Mouse (Mus musculus): ENCODE results near the gene 1700028J19Rik. TPM values are rescaled to one million over a fixed set of nuclear protein-coding genes. Genes with fewer than 3 reads are reported as not detected.

1700028J19Rik gene
- polyA plus RNA-seq (2014; fragmentation: Nextera tagmentation; extraction: Ambion mirVana), result 1.9 and 2.4 TPM in 2 replicates

- no peaks in the 10 kb centered on the region for H3K9me3 ChIP-seq (replicated peaks; ENCODE audit: control insufficient read depth, low read length)
- H3K27me3 ChIP-seq (replicated peaks; ENCODE audit: control insufficient read depth, insufficient read depth, low read length), result no peaks in the 10 kb centered on the region
- H3K4me1 ChIP-seq (ENCODE audit: control insufficient read depth, insufficient read depth, low read length), result peaks cover 10% of the 10 kb centered on the region
- WGBS, result under 1% methylated on average over 62 of the region's 62 CpGs
- H3K9ac ChIP-seq (ENCODE audit: low read length), result peak within 1 kb of the TSS; percentile 96
- H3K4me3 ChIP-seq (ENCODE audit: low read depth, low read length), result peak within 1 kb of the TSS; percentile 85
- peaks cover 36% of the 10 kb centered on the region for H3K36me3 ChIP-seq (ENCODE audit: control insufficient read depth, insufficient read depth, low read length)
- DNase-seq (ENCODE audit: low spot score) (peak; percentile 96), ATAC-seq (peak; percentile 90)
- H3K4me2 ChIP-seq (ENCODE audit: low read length), result peak within 1 kb of the TSS; percentile 84
- H3K27ac ChIP-seq (ENCODE audit: low read depth, low read length), result peak within 1 kb of the TSS; percentile 91
These were observed at the start of gene 1700028J19Rik, which contains the start of gene 2410002F23Rik for GRCm38 (mm10) chr7:44246055-44246983. TSS of gene 1700028J19Rik (minus strand) at chr7:44246695. TSS of gene 2410002F23Rik (plus strand) at chr7:44246722.

GRCm38 (mm10) chr7:44291418-44291817, 44.9 kb upstream of the 1700028J19Rik start:
- WGBS, result 40% methylated on average over 4 of the region's 4 CpGs
- Histone ChIP-seq H3K9ac (ENCODE audit: low read length) (no peak overlapping the region), H3K27me3 (replicated peaks; ENCODE audit: control insufficient read depth, insufficient read depth, low read length) (no peaks in the 10 kb centered on the region), H3K36me3 (ENCODE audit: control insufficient read depth, insufficient read depth, low read length) (no peaks in the 10 kb centered on the region), H3K9me3 (replicated peaks; ENCODE audit: control insufficient read depth, low read length) (no peaks in the 10 kb centered on the region), H3K4me3 (ENCODE audit: low read depth, low read length) (no peak overlapping the region), H3K4me1 (ENCODE audit: control insufficient read depth, insufficient read depth, low read length) (no peaks in the 10 kb centered on the region), H3K4me2 (ENCODE audit: low read length) (no peak overlapping the region), H3K27ac (ENCODE audit: low read depth, low read length) (no peak overlapping the region)
- DNase-seq (ENCODE audit: low spot score), result no peak
- no peak for ATAC-seq

DNA sequence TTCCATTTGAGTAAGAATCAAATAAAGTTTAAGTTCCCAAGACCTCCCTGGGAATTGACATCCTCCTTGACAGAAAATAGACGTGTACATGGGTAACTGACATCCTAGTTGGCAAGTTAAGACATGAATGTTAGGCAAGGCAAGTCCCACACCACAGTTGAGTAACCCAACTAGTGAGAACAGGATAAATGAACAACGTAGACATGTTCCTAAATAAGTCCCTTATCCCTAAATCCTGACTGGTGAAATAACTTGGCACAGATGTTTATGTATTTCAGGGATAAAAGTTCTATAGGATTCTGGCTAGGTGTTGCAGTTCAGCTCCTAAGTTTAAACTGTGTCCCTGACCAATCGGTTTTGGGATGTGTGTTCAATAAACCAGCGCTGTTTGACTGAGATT, 44.5 kb upstream of the 1700028J19Rik start:
- no peak for DNase-seq (ENCODE audit: low spot score)

DNA sequence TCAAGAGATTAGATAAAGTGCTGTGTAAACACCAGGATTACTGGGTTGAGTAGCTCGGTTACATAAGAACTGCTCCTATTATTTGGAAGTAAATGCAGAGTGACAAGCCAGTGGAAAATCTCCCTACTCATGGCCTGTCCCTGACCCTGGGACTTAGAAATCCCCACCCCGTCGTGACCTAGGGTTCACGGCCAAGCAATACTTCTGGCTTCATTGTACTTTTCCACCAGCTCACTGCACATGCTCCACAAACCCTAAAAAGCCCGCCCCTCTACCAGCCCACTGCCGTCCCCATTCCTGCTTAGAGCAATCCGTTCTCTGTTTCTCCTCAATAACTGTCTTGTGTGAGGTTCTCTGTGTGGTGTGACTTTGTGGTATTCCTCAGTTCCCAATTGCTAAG, 41.3 kb upstream of the 1700028J19Rik start:
- no peak for DNase-seq (ENCODE audit: low spot score)
- no peaks in the 10 kb centered on the region for H3K36me3 ChIP-seq (ENCODE audit: control insufficient read depth, insufficient read depth, low read length)
- H3K9me3 ChIP-seq (replicated peaks; ENCODE audit: control insufficient read depth, low read length), result no peaks in the 10 kb centered on the region
- H3K9ac ChIP-seq (ENCODE audit: low read length), result no peak overlapping the region
- no peak overlapping the region for H3K27ac ChIP-seq (ENCODE audit: low read depth, low read length)
- no peak for ATAC-seq
- H3K27me3 ChIP-seq (replicated peaks; ENCODE audit: control insufficient read depth, insufficient read depth, low read length), result no peaks in the 10 kb centered on the region
- H3K4me1 ChIP-seq (ENCODE audit: control insufficient read depth, insufficient read depth, low read length), result no peaks in the 10 kb centered on the region
- H3K4me2 ChIP-seq (ENCODE audit: low read length), result no peak overlapping the region
- H3K4me3 ChIP-seq (ENCODE audit: low read depth, low read length), result no peak overlapping the region
- whole genome bisulfite sequencing, result 80% methylated on average over 7 of the region's 7 CpGs

More for the DNA sequence above, 44.5 kb upstream of the 1700028J19Rik start:
- no peak for ATAC-seq
- Histone ChIP-seq H3K9me3 (replicated peaks; ENCODE audit: control insufficient read depth, low read length) (no peaks in the 10 kb centered on the region), H3K27me3 (replicated peaks; ENCODE audit: control insufficient read depth, insufficient read depth, low read length) (no peaks in the 10 kb centered on the region), H3K27ac (ENCODE audit: low read depth, low read length) (no peak overlapping the region), H3K4me3 (ENCODE audit: low read depth, low read length) (no peak overlapping the region), H3K9ac (ENCODE audit: low read length) (no peak overlapping the region), H3K36me3 (ENCODE audit: control insufficient read depth, insufficient read depth, low read length) (no peaks in the 10 kb centered on the region), H3K4me2 (ENCODE audit: low read length) (no peak overlapping the region), H3K4me1 (ENCODE audit: control insufficient read depth, insufficient read depth, low read length) (no peaks in the 10 kb centered on the region)
- WGBS, result 78% methylated on average over 4 of the region's 4 CpGs

GRCm38 (mm10) chr7:44281586-44281985, 35.1 kb upstream of the 1700028J19Rik start:
- Histone ChIP-seq H3K9ac (ENCODE audit: low read length) (no peak overlapping the region), H3K27me3 (replicated peaks; ENCODE audit: control insufficient read depth, insufficient read depth, low read length) (no peaks in the 10 kb centered on the region), H3K4me3 (ENCODE audit: low read depth, low read length) (no peak overlapping the region), H3K27ac (ENCODE audit: low read depth, low read length) (no peak overlapping the region), H3K9me3 (replicated peaks; ENCODE audit: control insufficient read depth, low read length) (no peaks in the 10 kb centered on the region), H3K36me3 (ENCODE audit: control insufficient read depth, insufficient read depth, low read length) (no peaks in the 10 kb centered on the region), H3K4me2 (ENCODE audit: low read length) (no peak overlapping the region), H3K4me1 (ENCODE audit: control insufficient read depth, insufficient read depth, low read length) (no peaks in the 10 kb centered on the region)
- WGBS, result 84% methylated on average over 7 of the region's 7 CpGs
- ATAC-seq (no peak), DNase-seq (ENCODE audit: low spot score) (peak; percentile 40)

GRCm38 (mm10) chr7:44280959-44281358, 34.5 kb upstream of the 1700028J19Rik start:
- Histone ChIP-seq H3K4me2 (ENCODE audit: low read length) (no peak overlapping the region), H3K27me3 (replicated peaks; ENCODE audit: control insufficient read depth, insufficient read depth, low read length) (no peaks in the 10 kb centered on the region), H3K36me3 (ENCODE audit: control insufficient read depth, insufficient read depth, low read length) (no peaks in the 10 kb centered on the region), H3K4me3 (ENCODE audit: low read depth, low read length) (no peak overlapping the region), H3K9me3 (replicated peaks; ENCODE audit: control insufficient read depth, low read length) (no peaks in the 10 kb centered on the region), H3K27ac (ENCODE audit: low read depth, low read length) (no peak overlapping the region), H3K4me1 (ENCODE audit: control insufficient read depth, insufficient read depth, low read length) (no peaks in the 10 kb centered on the region), H3K9ac (ENCODE audit: low read length) (no peak overlapping the region)
- DNase-seq (ENCODE audit: low spot score) (peak; percentile 26), ATAC-seq (no peak)
- WGBS, result 69% methylated on average over 1 of the region's 1 CpGs

DNA sequence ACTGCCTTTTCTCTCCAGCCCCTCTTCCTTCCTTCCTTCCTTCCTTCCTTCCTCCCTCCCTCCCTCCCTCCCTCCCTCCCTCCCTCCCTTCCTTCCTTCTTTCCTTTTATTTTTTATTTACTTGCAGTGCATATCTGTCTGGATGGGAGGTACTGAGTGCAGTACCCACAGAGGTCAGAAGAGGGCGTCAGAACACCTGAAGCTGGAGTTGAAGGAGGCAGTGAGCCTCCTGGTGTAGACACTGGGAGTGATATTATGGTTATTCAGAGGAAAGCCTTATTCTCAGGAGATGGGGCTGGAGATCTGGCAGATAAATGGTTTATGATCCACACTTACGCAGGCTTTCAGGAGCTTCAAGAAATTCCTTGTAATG, 30.7 kb upstream of the 1700028J19Rik start:
- Histone ChIP-seq H3K9me3 (replicated peaks; ENCODE audit: control insufficient read depth, low read length) (no peaks in the 10 kb centered on the region), H3K27me3 (replicated peaks; ENCODE audit: control insufficient read depth, insufficient read depth, low read length) (no peaks in the 10 kb centered on the region), H3K4me1 (ENCODE audit: control insufficient read depth, insufficient read depth, low read length) (no peaks in the 10 kb centered on the region), H3K4me2 (ENCODE audit: low read length) (no peak overlapping the region), H3K27ac (ENCODE audit: low read depth, low read length) (no peak overlapping the region), H3K36me3 (ENCODE audit: control insufficient read depth, insufficient read depth, low read length) (no peaks in the 10 kb centered on the region), H3K9ac (ENCODE audit: low read length) (no peak overlapping the region), H3K4me3 (ENCODE audit: low read depth, low read length) (no peak overlapping the region)
- 48% methylated on average over 2 of the region's 2 CpGs for whole genome bisulfite sequencing
- ATAC-seq, result no peak
- DNase-seq (ENCODE audit: low spot score), result peak; percentile 46

- 72% methylated on average over 9 of the region's 10 CpGs for WGBS
- Histone ChIP-seq H3K36me3 (ENCODE audit: control insufficient read depth, insufficient read depth, low read length) (no peaks in the 10 kb centered on the region), H3K9ac (ENCODE audit: low read length) (no peak overlapping the region), H3K27me3 (replicated peaks; ENCODE audit: control insufficient read depth, insufficient read depth, low read length) (no peaks in the 10 kb centered on the region), H3K4me3 (ENCODE audit: low read depth, low read length) (no peak overlapping the region), H3K4me1 (ENCODE audit: control insufficient read depth, insufficient read depth, low read length) (no peaks in the 10 kb centered on the region), H3K4me2 (ENCODE audit: low read length) (no peak overlapping the region), H3K27ac (ENCODE audit: low read depth, low read length) (no peak overlapping the region), H3K9me3 (replicated peaks; ENCODE audit: control insufficient read depth, low read length) (no peaks in the 10 kb centered on the region)
- DNase-seq (ENCODE audit: low spot score) (no peak), ATAC-seq (no peak)
These were observed 30.2 kb upstream of the 1700028J19Rik start for GRCm38 (mm10) chr7:44276461-44277249.
